Mouse (Mus musculus): ENCODE measurements around the gene Fkbp5.

Fkbp5 gene

GRCm38 (mm10) chr17:28523355-28524008 is 6.2 kb upstream of the Fkbp5 start:
- DNase-seq (ENCODE audit: low spot score): peak; percentile 10

- DNase-seq (ENCODE audit: low spot score): peak; percentile 74
These were observed 5.5 kb upstream of the Fkbp5 start for GRCm38 (mm10) chr17:28522623-28523354.

- DNase-seq (ENCODE audit: low spot score): no peak
These were observed 4.6 kb upstream of the Fkbp5 start for GRCm38 (mm10) chr17:28521920-28522319.

- no peak for DNase-seq (ENCODE audit: low spot score)
These were observed 3.9 kb upstream of the Fkbp5 start for GRCm38 (mm10) chr17:28521071-28521726.

GRCm38 (mm10) chr17:28520561-28520960 is 3.2 kb upstream of the Fkbp5 start:
- no peak for DNase-seq (ENCODE audit: low spot score)

GRCm38 (mm10) chr17:28519827-28520226 is 2.5 kb upstream of the Fkbp5 start:
- no peak for DNase-seq (ENCODE audit: low spot score)

GRCm38 (mm10) chr17:28518615-28519071 is 1.3 kb upstream of the Fkbp5 start:
- no peak for DNase-seq (ENCODE audit: low spot score)

GRCm38 (mm10) chr17:28517956-28518614 is 758 bp upstream of the Fkbp5 start:
- peak; percentile 8 for DNase-seq (ENCODE audit: low spot score)

GRCm38 (mm10) chr17:28516881-28517280 is 446 bp downstream of the Fkbp5 start:
- DNase-seq (ENCODE audit: low spot score): no peak

- DNase-seq (ENCODE audit: low spot score): no peak
These were observed 1.6 kb downstream of the Fkbp5 start for GRCm38 (mm10) chr17:28515431-28516341.

GRCm38 (mm10) chr17:28514555-28514954 is 2.8 kb downstream of the Fkbp5 start:
- no peak for DNase-seq (ENCODE audit: low spot score)

- no peak for DNase-seq (ENCODE audit: low spot score)
These were observed 3.5 kb downstream of the Fkbp5 start for GRCm38 (mm10) chr17:28513844-28514243.

GRCm38 (mm10) chr17:28513337-28513736 is 4.0 kb downstream of the Fkbp5 start:
- no peak for DNase-seq (ENCODE audit: low spot score)

GRCm38 (mm10) chr17:28512696-28513095 is 4.6 kb downstream of the Fkbp5 start:
- DNase-seq (ENCODE audit: low spot score): no peak

- DNase-seq (ENCODE audit: low spot score): no peak
These were observed 5.4 kb downstream of the Fkbp5 start for GRCm38 (mm10) chr17:28511616-28512541.

- no peak for DNase-seq (ENCODE audit: low spot score)
These were observed 6.6 kb downstream of the Fkbp5 start for GRCm38 (mm10) chr17:28510445-28511342.

GRCm38 (mm10) chr17:28507496-28507895 is 9.8 kb downstream of the Fkbp5 start:
- DNase-seq (ENCODE audit: low spot score): no peak

GRCm38 (mm10) chr17:28506895-28507294 is 10.4 kb downstream of the Fkbp5 start:
- DNase-seq (ENCODE audit: low spot score): no peak

GRCm38 (mm10) chr17:28505591-28505990 is 11.7 kb downstream of the Fkbp5 start:
- no peak for DNase-seq (ENCODE audit: low spot score)

All from spleen, adult 12 weeks (tissue).